Mouse (Mus musculus) cerebellum, adult (tissue): ENCODE results near the gene Ccdc51.

ENCODE experiments used
- ATAC-seq: cut with Nextera tagmentation; 2 replicates; pipeline ENCODE4 v1.9.2; 2017; ENCODE audit warnings: mild to moderate bottlenecking, moderate library complexity, mixed read lengths; ENCODE audit not compliant: insufficient number of reproducible peaks, low FRiP score, low TSS enrichment

The Ccdc51 gene

DNA sequence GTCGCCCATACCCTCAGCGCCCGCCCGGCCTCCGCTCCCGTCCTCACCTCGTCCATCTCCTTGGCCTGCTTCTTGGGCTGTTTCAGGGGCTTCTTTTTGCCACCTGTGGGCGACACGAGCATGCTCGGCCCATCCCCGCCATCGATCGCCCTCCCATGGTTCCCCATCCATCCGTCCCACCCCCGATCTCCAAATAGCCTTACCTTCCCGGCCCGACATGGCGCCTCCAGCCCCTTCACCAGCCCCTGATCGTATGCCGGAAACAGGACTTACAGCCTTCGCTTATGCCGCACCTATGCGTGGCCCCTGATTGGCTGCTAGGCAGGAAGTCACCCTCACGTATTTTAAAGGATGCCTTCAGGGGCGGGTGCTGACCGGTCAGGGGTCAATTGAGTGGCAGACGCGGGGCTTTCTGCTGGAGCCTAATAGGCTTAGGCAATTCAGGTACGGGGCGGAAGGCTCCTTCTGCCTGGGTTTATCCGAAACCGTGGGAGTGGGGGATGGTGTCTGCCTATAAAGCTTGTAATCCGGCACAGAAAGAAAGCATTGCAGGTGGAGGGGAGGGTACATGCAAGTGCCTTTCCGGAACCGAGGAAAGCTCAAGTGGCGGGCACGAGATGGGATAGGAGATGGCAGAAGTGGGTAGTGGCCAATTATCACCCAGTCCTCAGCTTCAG, at the start of gene Ccdc51, which contains the start of gene Tma7:
Gene Ccdc51, plus strand, starts transcription at position 370 of the 677 bp plus-strand sequence.
Gene Tma7, minus strand, starts transcription at position 464 of the 677 bp plus-strand sequence.
- ATAC-seq = peak; percentile 98

GRCm38 (mm10) chr9:109038086-109038895, 44.0 kb upstream of the Ccdc51 start, which contains the start of gene Shisa5:
Gene Shisa5 (plus strand): TSS chr9:109038565.
- ATAC-seq = no peak

GRCm38 (mm10) chr9:109038901-109039364, 43.4 kb upstream of the Ccdc51 start:
- no peak; the same call in 1 of the 2 replicates for ATAC-seq

DNA sequence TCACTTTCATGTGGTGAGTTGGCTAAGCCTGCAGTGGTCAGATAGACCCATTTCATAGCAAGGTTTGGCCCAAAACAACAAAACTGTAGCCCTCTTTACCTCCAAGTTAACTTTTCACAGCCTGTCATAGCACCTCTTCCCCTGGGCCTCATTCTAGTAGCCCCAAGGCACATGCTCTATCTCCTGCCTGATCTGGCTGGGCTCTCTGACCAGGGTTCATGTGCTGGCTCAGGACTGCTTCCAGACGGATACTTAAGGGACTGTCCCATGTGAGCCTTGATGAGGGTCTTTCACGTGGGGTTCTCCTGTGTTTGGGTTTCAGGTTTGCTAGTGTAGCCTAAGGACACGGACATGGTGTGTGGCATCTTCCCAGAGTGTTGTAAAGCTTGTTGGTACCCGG, 42.6 kb upstream of the Ccdc51 start:
- ATAC-seq = no peak

- no peak for ATAC-seq
Measured at GRCm38 (mm10) chr9:109040216-109040615, 42.1 kb upstream of the Ccdc51 start.

- ATAC-seq = no peak
Measured at GRCm38 (mm10) chr9:109040906-109041305, 41.4 kb upstream of the Ccdc51 start.

DNA sequence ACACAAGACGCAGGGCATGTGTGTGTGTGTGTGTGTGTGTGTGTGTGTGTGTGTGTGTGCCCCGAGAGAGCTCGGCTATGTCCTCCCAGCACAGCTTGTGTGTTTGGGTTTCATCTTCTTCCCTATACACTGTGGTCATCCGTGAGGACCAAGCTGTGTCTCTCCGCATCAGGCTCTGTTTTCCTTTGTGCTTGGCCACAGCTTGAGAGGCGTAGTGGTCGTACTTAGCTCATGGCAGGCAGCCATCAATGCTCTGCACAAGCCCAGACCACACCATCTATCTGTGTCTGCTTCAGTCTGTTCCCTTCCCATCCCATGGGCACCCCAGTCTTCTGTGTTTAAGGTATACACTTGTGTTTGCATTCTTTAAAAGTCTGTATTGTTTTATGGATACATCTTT, 40.9 kb upstream of the Ccdc51 start:
- ATAC-seq = no peak

DNA sequence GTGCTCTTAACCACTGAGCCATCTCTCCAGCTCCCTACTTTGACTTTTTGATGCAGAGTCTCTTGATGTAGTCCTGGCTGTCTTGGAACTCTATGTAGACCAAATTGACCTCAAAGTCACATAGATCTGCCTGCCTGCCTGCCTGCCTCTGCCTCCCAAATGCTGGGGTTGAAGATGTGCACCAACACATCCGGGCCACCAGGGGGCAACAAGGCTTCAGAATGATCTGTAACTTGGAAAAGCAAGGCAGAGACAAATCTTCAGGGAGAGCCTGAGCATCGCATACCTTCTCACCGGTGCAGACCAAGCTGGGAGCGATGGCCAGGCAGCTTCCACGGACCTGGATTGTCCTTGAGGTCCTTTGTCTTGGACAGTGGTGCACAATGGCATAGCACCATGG, 36.0 kb upstream of the Ccdc51 start:
- peak; percentile 26; the same call in 1 of the 2 replicates for ATAC-seq

DNA sequence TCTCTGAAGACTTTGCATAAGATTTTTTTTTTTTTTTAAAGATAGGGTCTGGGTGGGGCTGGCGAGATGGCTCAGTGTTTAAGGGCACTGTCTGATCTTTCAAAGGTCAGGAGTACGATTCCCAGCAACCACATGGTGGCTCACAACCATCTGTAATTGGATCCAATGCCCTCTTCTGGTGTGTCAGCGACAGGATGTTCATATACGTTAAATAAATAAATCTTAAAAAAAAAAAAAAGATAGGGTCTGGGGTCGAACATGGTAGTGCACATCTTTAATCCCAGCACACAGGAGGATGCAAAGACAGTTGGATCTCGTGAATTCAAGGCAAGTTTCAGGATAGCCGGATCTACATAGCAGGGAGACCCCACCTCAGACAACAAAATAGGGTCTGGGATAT, 33.0 kb upstream of the Ccdc51 start:
- no peak for ATAC-seq

GRCm38 (mm10) chr9:109049996-109050673, 32.2 kb upstream of the Ccdc51 start:
- no peak for ATAC-seq

GRCm38 (mm10) chr9:109050674-109050997, 31.7 kb upstream of the Ccdc51 start:
- ATAC-seq = no peak

- ATAC-seq = no peak
Measured at GRCm38 (mm10) chr9:109051011-109051501, 31.2 kb upstream of the Ccdc51 start.

DNA sequence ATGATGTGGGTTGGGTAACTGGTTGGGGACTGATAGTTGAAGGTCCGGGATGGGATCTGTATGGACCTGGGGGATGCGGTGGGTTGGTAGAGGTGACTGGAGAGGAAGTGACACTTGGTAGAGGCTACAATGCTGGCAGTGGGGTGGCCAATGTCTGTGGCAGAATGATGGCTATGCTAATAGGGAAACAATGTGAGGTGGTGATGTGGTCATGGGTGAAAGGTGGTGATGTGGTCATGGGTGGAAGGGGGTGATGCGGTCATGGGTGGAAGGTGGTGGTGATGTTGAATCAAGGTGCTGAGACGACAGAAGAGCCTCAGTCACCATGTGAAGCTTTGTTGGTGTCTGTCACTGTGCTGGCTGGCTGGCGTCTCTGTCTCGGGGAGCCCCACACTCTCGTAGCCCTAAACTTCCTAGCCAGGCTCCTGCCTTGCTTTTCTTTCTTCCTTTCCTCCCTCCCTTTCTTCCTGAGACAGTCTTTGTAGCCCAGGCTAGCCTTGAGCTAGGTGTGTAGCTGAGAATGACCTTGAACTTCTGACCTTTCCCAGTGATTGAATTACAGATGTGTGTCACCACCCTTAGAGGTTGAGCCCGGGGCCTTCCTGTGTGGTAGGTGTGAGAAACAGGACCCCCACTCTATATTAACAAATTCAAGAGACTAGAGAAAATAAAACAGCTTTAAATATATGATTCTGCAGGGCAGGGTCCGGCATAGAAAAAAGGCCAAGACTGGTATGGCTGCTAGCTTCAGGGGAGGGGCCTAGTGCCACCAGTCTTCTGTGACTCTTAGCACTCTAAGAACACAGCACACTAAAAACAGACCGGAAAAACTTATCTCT, 30.4 kb upstream of the Ccdc51 start:
- ATAC-seq = no peak

DNA sequence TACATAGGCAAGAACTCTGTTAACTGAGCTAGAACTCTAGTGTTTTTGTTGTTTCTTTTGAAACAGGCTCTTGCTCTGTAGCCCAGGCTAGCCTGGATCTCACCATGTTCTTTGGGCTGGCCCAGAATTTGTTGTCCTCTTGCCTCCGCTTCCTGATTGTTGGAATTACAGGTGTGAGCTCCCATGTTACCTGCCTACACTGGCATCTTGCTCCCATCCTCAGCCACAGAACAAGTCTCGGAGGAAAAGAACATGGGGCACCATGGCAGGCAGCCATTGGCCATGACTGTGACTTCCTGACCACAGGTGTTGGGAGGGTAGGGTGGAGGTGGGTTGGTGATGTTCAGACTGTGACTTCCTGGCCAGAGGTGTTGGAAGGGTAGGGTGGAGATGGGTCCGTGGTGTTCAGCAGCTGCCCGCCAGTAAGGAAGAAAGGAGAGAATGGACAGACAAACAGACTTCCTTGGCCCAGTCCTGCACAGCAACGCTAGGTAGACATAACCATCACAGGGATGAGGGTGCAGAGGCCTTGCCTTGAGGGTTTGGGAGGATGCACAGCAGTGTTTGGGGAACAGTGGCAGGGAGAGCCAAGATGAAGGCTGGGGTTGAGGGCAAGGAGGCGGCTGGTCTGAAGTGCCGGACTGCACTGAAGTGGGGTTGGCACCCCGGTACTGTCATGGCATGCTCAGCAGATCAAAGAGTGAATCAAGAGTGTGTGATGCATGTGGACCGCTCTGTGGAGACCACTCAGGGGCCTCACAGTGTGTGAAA, 29.6 kb upstream of the Ccdc51 start:
- ATAC-seq = no peak

GRCm38 (mm10) chr9:109053366-109053765, 28.9 kb upstream of the Ccdc51 start:
- ATAC-seq = no peak

GRCm38 (mm10) chr9:109053851-109054250, 28.4 kb upstream of the Ccdc51 start:
- no peak for ATAC-seq

DNA sequence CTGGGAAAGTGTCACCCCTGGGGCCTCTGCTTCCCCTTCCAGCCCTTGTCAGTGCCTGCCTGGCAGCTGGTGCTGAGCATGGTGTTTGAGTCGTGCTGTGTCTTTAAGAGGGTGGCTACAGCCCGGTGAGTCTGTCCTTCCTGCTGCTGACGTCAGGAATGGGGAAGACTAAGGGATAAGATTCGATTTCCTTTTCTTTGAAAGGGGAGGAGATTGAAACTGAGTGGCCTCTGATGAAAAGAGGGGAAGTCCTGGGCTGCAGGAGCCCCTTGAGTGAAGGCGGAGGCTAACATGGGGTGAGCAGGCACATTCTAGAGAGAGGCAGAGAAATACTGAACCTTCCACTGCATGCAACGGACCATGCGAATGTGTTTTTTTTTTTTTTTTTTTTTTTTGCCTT, 27.6 kb upstream of the Ccdc51 start:
- peak; percentile 82 for ATAC-seq

DNA sequence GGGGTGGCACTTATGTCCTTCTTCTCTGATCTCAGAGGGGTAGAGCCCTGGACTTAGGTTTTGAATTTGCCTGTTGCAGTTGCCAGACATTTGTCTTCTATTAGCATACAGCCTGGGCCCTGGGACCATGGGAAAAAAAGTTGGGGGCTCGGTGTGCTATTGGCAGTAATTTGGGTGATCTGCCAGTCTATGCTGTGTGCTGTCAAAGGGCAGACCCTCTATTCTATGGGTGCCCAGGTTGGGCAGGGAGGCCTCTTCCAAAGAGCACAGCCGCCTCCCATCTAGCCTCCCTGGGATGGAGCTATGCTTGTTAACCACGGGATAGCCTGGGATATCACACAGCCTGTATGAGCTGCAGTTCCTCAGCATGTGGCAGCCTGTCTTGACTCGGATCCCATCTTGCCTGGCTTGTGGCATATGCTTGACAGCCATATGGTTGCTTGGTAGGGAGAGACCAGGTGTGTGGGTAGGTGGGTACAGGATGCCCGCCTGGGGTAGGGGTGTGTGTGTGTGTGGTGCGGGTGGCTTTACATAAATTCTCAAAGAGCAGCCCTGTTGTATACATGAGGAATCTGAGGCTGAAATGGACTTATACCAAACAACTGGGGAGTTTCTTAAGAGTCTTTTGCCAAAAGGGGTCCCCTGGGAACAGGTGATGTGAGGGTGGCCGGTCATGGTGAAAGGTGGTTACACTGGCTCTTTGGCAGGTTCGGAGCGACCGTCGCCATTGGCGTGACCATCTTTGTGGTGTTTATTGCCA, 26.8 kb upstream of the Ccdc51 start:
- no peak for ATAC-seq
